Mouse (Mus musculus) embryonic fibroblast, embryonic 13.5 days (primary cell): ENCODE results near the gene Impad1. TPM values are rescaled to one million over a fixed set of nuclear protein-coding genes. Genes with fewer than 3 reads are reported as not detected.

ENCODE experiments used
- H3K27ac ChIP-seq: 2 replicates; pipeline ENCODE4 v1.5.1; 2012; ENCODE audit warnings: low read length, control low read depth, inconsistent platforms; ENCODE audit not compliant: insufficient read depth
- H3K4me1 ChIP-seq: 2 replicates; pipeline ENCODE4 v1.6.1; 2011; ENCODE audit warnings: low read length; ENCODE audit not compliant: control insufficient read depth, insufficient read depth
- H3K4me3 ChIP-seq: 2 replicates; pipeline ENCODE4 v1.5.1; 2011; ENCODE audit warnings: mild to moderate bottlenecking, control low read depth, low read length; ENCODE audit not compliant: insufficient read depth
- CTCF ChIP-seq: IDR thresholded peaks from 2 replicates; pipeline ENCODE4 v1.5.1; 2011; ENCODE audit warnings: mild to moderate bottlenecking, control low read depth, low read length, moderate library complexity, borderline replicate concordance; ENCODE audit not compliant: insufficient read depth
- POLR2A ChIP-seq: IDR thresholded peaks from 2 replicates; pipeline ENCODE4 v1.6.1; 2011; ENCODE audit warnings: low read depth, mild to moderate bottlenecking, control low read depth, low read length, moderate library complexity
- polyA plus RNA-seq: library from polyadenylated mRNA; stranded (reverse); fragments of >200 nt; gene quantifications from 2 replicates; pipeline ENCODE4 v1.2.4, GENCODE M21; 2011; ENCODE audit warnings: low read depth; ENCODE audit not compliant: missing spikeins, insufficient read length

Gene Impad1
- polyA plus RNA-seq, 1 experiment = 88.0 TPM

GRCm38 (mm10) chr4:4782882-4783685 lies 10.1 kb downstream of the Impad1 start:
- TF ChIP-seq CTCF (no peak), POLR2A (no peak)
- H3K27ac ChIP-seq = peak overlapping the region; percentile 18; the same call in 1 of the 2 replicates
- no peaks in the 10 kb centered on the region for H3K4me1 ChIP-seq
- H3K4me3 ChIP-seq = no peak overlapping the region

- TF ChIP-seq CTCF (no peak), POLR2A (no peak)
- Histone ChIP-seq H3K4me1 (no peaks in the 10 kb centered on the region), H3K4me3 (no peak overlapping the region), H3K27ac (no peak overlapping the region)
These were observed 13.8 kb downstream of the Impad1 start for GRCm38 (mm10) chr4:4779265-4779770.

GRCm38 (mm10) chr4:4771523-4772114 lies 21.5 kb downstream of the Impad1 start:
- H3K27ac ChIP-seq = no peak overlapping the region
- H3K4me1 ChIP-seq = no peaks in the 10 kb centered on the region
- TF ChIP-seq CTCF (no peak), POLR2A (no peak)
- H3K4me3 ChIP-seq = no peak overlapping the region

GRCm38 (mm10) chr4:4765806-4766205 lies 27.3 kb downstream of the Impad1 start:
- Histone ChIP-seq H3K4me1 (no peaks in the 10 kb centered on the region), H3K27ac (no peak overlapping the region), H3K4me3 (no peak overlapping the region)
- TF ChIP-seq POLR2A = no peak
- TF ChIP-seq CTCF = no peak

GRCm38 (mm10) chr4:4758376-4758775 lies 34.8 kb downstream of the Impad1 start:
- no peaks in the 10 kb centered on the region for H3K4me1 ChIP-seq
- H3K4me3 ChIP-seq = no peak overlapping the region
- TF ChIP-seq CTCF = no peak
- TF ChIP-seq POLR2A = no peak
- no peak overlapping the region for H3K27ac ChIP-seq

- TF ChIP-seq POLR2A = no peak
- TF ChIP-seq CTCF = peak; percentile 51; the same call in 1 of the 2 replicates
- H3K4me3 ChIP-seq = no peak overlapping the region
- no peak overlapping the region for H3K27ac ChIP-seq
These were observed 63.7 kb downstream of the Impad1 start for GRCm38 (mm10) chr4:4729427-4729826.

GRCm38 (mm10) chr4:4726241-4726776 lies 66.8 kb downstream of the Impad1 start:
- TF ChIP-seq CTCF = no peak
- Histone ChIP-seq H3K4me3 (no peak overlapping the region), H3K4me1 (peaks cover 7% of the 10 kb centered on the region), H3K27ac (peak overlapping the region; percentile 73)

More at GRCm38 (mm10) chr4:4729427-4729826, 63.7 kb downstream of the Impad1 start:
- H3K4me1 ChIP-seq = peaks cover 4% of the 10 kb centered on the region

- Histone ChIP-seq H3K27ac (peak overlapping the region; percentile 3; the same call in 1 of the 2 replicates), H3K4me1 (peaks cover 8% of the 10 kb centered on the region), H3K4me3 (no peak overlapping the region)
- TF ChIP-seq CTCF (no peak), POLR2A (no peak)
These were observed 69.3 kb downstream of the Impad1 start for GRCm38 (mm10) chr4:4723821-4724220.

- no peak for TF ChIP-seq CTCF
- no peak for TF ChIP-seq POLR2A
- H3K4me1 ChIP-seq = peaks cover 8% of the 10 kb centered on the region
- no peak overlapping the region for H3K27ac ChIP-seq
- H3K4me3 ChIP-seq = no peak overlapping the region
These were observed 71.1 kb downstream of the Impad1 start for GRCm38 (mm10) chr4:4722081-4722480.
